Mouse (Mus musculus): ENCODE results near the gene Scube1.

Scube1 gene

DNA sequence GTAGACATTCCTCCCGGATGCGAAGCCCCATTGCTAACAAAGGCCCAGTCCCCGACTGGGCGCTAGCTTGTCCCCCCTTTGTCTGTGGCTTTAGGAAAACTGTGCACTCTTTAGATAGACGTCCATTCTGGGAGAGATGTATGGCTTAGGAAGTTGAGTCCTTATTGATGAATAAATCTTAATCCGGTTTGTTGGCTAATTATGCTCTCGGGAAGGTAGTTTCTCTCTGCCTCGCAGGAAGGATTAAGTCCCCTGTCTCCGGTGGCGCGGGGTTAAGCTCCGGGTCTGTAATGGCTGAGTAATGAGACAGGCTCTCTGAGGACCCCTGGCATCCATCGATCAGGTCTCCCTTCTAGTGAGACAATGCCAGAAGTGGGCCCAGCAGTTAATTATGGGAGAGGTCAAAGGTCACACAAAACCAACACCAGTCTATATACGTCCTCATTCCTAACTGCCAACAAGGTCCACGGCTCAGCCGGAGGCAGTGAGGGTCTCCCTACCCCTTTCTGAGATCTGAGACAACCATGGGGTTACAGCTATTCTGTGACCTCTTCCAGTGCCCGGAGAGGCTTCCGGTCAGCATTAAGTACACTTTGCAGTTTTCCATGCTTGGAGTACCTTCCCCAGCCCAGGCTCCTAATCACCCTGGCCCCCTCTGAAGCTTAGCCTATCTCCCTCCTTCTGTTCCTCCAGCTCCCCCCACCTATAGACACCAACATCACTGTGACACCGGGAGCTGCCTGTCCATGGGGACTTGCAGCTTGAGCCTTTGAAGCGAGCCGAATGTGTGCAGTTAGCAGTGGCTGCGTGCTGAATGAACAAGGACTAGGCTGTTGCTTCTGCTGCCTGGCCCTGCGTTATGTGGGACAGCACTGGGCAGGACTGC lies 14.7 kb downstream of the Scube1 start:
- DNase-seq (ENCODE audit: low spot score in 2 of 2): no peak

DNA sequence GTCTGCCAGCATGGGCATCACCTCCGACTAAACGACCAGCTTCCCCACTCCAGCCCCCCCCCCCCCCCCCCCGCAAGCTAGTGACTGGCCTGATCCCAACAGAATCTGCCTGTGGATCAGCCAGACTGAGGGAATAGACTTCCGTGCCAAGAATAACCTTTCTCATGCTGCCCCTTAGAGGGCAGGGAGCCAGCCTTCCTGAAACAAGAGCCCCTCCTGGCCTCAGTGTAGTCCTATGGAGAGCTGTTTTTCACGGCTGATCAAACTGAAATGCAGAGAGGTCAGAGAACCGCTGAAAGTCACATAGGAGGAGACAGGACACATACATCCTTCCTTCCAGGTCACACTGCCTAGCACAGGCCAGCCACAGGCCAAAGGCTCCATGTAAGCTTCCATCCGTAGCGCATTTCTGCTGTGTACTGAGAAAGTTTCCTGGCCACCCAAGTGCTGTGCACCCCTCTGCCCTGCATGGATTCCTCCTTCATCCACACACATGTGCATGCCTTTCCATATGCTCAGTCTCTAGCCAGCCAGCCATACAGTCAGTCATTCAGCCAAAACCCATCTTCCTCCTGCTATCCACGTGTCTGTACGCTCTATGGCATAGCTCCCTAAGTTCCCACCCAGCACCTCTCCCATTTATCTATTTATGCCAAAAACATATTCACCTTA lies 18.2 kb downstream of the Scube1 start:
- DNase-seq (ENCODE audit: low spot score in 2 of 2): no peak

DNA sequence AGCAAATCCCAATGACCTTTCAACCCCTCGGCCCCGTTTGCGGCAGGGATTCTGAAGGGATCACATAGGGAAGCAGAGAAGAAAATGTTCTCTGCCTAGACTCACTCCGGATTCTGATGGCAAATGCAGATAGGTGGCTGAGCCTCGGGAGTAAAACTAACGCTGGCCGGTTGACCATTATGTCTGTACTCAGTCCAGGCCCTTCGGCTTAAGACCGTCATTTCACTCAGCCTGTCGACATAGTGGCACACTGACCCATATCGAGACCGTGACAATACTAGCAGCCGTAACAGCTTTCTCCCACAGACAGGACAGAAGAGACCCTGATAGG lies 24.3 kb downstream of the Scube1 start:
- no peak for DNase-seq (ENCODE audit: low spot score in 2 of 2)

DNA sequence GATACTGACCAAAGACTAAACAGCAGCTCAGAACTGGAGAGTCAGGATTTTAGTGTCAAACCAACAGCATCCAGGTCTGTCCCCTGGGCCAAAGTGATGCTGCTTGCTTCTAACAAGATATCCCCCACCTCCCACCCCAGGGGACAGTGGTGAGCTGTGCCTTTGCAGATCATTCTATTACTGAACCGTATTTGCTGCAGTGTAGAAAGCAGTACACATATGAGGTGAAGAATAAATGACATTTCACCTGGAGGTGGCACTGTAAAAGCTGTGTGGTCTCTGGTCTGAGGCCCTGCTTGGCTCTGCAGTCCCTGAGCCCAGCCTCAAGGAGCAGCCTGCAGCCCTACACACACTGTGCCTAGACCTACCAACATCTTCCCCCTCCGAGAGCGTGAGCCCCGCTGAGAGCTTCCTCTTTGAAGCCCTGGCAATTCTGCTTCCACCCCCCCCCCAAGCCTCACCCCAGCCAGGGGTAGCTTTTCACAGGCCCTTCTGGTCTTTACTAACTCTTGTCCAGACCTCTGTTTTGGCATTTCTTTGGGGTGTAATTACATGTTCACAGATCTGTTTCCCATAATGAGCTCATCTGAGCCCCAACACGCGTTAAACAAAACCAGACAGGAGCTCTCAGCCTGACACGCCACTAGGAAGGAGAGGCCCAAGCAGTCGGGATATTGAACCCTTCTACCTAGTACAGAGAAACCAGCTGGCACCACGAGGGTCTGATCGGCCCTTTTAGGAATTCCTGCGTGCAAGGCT lies 24.8 kb downstream of the Scube1 start:
- DNase-seq (ENCODE audit: low spot score in 2 of 2): no peak

DNA sequence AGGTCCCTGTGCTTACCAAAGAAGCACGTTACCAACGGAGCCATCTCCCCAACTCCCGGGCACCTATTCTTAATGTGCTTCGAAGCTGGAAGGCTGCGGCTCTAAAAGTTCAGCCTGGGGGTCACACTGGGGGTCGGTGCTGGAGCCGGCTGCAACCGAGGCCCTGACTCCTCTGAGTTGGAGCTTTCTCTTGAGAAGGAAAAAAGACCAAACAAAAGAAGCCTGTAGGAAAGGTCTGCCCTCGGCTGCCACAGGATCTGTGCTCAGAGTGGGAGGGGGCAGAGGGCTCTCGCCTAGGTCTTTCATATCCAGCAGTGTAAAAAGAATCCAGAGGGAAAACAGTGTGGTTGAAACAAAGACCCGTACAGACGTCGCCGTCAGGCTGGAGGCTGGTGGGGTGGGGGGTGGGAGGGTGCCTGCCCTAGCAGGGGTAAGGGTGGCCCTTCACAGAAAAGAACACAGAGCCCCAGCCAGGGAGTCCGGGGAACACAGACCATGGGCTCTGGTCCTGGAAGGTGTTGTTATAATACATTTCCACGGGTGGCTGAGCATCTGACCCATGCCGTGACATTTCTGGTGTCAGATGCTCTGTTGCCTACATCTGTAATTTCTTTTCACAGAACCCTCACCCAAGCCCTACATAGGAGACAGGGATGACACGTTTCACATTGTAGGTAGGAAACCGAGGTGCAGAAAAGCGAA lies 25.5 kb downstream of the Scube1 start:
- no peak for DNase-seq (ENCODE audit: low spot score in 2 of 2)

DNA sequence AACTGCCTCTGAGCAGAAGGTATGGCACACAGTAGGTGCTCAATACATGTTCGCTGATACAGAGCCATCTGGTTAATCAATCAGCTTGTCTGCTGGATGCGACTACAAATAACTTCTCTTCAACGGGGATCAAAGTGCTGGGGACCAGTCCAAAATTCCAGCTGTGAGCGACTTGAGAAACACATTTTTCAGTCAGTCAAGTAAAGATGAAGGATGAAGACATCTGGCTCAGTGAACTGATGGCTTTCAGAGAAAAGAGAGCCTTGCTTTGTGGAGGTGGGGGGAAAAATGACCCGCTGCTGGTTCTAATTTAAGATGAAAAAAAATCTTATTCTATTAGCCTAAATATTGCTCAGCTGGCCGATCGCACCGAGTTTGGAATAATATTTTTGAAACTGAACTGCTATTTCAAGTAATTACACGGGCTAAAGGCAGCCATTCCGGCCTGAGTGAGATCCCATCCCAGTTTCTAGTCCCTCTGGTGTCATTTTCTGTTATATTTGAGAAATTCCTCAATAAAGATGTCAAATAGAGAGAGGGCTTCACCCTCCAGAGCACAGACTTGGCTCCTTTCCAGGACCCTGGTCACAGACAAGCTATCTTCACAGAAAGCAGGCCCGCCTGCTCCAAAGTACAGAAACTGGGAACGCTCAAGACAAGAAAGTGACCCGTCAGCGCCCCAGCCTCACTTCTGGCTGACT lies 28.0 kb downstream of the Scube1 start:
- DNase-seq (ENCODE audit: low spot score in 2 of 2): no peak

DNA sequence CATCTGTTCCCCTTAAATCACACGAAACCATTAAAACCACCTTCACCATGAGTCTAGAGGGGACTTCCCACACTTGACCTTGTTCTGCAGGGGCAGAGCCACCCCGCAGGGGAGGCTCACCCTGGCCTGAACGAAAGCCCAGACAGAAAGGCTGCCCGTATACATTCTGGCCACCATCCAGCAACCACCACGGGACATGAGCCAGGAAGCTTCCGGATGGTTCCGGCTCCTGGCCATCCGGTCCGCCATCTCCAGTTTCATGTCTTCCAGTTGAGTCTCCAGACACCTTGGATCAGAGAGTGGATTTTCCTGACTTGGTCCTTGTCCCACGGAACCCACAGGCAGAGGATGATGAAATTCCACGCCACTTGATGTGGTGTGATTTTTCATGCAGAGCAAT lies 29.7 kb downstream of the Scube1 start:
- DNase-seq (ENCODE audit: low spot score in 2 of 2): no peak

DNA sequence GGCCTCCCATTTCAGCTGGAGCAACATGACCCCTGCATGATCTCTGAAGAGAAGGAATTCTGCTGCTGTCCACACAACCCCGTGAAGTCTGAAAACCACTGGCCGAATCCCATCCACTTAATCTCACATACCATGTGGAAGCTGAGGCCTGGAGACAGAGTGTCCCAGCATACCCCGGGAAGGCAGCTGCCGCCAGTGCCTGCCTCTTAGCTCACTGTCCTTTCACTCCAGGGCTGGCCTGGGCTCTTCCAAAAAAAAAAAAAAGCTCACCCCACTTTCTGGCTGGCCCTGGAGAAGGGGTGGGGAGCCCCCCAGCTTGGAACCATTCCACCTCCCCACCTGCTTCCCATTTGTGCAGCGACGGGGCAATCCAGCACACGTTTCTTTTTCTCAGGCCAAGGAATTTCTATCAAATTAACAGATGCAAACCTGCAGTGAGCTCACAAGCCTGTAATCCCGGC lies 32.9 kb downstream of the Scube1 start:
- DNase-seq (ENCODE audit: low spot score in 2 of 2): no peak

DNA sequence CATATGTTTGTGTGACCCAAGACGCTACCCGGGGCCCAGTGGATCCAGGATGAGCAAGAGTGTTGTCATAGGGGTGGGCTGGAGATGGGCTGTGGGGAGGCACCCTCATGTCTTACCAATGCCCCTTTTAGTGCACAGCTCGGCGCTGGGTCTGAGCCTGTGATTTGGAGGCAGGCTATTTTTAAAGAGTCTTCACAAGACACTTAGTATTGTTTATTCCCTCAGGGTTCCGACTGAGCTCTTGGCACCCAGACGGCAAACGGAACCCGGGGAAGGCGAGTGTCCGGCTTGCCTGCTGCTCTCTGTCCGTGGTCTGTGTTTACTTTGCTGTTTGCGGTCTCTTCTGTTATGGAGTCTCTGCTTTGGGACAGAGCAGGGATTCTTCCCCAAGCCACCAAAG lies 34.9 kb downstream of the Scube1 start:
- no peak for DNase-seq (ENCODE audit: low spot score in 2 of 2)

DNA sequence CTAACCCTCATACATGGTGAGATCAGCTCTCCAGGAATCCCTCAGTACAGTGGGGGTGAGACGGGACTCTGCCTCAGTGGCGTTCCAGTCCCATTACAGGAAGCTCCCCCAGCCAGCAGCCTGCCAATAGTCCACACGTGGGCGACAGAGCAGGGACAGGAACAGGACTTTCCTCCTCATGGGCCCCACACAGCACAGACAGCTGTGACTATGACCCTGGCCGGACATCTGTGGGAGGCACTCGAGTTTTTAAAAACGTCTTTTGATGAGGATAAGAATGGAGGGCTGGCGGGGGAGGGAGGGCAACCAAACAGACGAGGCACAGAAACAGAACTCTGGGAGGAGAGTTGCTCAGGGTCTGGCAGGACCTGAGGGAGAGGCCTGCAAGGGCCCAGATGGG lies 38.2 kb downstream of the Scube1 start:
- DNase-seq (ENCODE audit: low spot score in 2 of 2): no peak

DNA sequence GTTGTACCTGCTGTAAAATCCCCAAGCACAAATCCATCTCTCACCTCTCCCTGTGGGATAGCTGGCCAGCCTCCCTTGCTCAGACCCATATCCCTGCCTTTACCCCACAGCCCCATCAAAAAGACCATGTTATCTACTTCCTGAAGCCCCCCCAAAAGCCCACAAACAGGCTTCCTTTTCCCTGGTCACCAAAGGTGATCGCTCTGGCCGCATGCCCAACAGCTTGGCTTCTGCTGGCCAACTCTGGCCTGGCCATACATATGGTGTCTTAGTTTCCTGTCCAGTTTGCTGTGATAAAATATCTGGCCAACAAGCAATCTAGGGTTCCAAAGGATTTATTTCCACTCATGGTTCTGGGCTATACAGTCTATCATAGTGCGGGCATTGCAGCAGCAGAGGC lies 38.9 kb downstream of the Scube1 start:
- DNase-seq (ENCODE audit: low spot score in 2 of 2): no peak

DNA sequence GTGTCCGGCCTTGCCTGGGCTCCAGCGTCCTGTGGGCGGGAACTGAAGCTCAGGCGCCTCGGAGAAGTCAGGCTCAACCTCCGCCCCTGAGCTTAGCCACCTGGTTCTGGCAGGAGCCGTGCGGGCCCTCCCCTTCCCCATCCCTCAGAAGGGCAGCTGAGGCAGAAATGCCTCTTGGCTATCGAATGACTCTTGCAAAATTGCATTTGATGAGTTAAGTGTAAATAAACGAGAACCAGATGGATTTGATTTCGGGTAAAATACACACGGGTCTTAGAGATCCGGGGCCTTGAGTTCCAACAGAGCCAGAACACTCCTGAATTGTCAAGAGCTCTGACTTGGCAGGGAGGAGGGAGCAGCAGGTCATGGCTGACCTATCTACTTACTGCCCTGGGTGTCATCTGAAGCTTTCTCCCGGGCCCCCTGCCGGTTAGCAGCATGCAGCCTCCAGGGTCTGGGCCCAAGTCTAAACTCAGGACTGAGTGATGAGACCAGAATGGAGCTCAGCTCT lies 41.7 kb downstream of the Scube1 start:
- DNase-seq (ENCODE audit: low spot score in 2 of 2): no peak

DNA sequence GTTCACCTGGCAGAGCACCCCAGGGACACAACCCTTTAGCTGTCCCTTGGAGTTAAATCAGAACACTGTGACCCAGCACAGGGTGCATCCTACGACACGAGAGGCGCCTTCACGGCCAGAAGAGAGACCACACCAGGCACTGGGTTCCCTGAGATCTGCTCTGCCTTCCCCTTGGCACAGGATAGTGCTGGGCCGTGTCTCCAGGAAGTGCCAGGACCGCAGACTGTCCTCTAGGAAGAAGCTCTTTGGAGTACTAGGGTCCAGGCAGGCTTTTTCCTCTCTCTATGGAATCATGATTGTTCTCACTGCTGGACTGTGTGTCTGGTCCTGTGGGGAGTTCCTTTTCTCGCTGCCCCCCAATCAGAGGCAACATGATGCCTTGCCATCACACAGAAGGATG lies 44.5 kb downstream of the Scube1 start:
- no peak for DNase-seq (ENCODE audit: low spot score in 2 of 2)

DNA sequence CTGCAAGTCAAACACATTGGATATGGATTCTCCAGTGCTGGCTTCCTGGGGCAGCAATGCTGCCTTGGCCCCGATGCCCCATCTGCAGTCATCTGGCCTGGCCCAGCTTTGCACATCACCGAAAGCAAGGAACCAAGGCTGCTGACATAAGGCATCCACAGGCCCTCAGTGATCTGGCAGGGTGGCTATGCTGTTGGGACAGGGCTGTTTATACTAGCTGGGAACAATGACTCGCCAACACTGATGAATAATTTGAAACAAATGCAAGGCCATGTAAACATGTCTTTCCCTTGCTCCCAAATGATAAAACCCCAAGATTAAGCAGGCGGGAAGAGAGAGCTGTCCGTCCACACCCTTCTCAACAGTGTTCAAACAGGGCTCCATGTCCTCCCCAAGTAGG lies 45.1 kb downstream of the Scube1 start:
- no peak for DNase-seq (ENCODE audit: low spot score in 2 of 2)

DNA sequence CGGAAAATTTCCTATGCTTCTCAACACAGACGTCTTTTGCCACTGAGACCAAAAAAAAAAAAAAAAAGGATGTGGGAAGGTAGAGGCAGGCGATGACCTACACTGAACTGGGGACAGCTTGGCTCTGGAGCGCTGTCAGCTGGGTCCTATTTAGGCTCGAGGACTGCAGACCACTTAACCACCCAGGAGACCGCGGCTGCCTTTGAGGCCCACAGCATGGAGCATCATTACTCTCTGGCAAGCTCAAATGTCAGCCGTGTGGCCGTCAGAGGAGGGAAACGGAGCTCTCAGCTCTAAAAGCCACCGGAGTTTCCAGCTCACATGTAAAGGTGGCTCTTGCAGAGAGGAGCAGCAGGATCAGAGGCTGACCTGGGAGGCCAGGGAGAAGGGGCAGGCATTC lies 46.2 kb downstream of the Scube1 start:
- DNase-seq (ENCODE audit: low spot score in 2 of 2): no peak

DNA sequence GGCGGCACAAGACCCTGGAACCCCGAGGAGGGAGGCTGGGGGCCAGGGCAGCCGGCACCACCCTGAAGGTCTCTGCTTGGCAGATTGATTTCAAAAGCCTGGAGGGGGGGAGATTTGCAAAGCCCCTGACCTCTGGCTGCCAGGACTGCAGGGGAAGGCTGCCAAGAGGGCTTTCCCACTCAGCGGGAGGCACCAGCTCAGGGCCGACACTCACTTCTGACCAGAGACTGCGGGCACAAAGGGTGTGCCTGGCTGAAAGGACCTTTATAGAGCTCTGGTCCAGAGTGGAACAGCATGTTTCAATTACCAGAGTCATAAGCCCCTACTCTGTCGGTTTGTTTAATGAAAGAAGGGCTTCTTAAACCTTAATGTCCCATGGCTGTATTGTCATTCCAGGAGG lies 46.7 kb downstream of the Scube1 start:
- DNase-seq (ENCODE audit: low spot score in 2 of 2): no peak

DNA sequence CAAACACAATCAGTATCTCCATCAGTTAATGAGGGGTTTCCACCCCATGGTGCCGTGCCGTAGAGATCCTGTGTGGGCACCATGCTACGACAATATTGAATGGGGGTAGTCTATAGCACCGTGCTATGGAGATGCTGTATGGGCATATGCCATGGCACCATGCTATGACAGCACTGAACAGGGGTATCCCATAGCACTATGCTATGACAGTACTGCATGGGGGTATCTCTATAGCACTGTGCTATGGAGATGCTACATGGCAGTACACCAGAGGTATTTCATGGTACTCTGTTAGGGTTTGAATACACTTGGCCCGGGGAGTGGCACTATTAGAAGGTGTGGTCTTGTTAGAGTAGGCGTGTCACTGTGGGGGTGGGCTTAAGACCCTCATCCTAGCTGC lies 47.7 kb downstream of the Scube1 start:
- no peak for DNase-seq (ENCODE audit: low spot score in 2 of 2)

DNA sequence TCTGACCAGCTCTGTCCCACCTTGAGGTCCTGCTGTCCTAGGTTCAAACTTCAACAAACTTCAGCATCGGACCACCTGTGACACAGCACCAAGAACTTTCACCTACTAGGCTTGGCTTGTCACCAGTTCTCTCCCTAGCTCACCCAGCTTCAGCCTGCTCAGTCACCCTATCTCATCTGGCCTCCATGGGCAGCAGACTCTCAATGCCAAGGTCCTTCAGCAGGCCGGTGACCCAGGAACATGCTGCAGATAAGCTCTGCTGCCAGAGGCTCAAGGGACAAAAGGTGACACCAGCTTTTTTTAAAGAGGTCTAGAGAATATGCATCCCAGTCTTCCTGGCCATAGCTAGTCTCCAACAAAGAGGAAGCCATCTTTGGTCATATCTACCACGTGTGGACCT lies 48.5 kb downstream of the Scube1 start:
- no peak for DNase-seq (ENCODE audit: low spot score in 2 of 2)

DNA sequence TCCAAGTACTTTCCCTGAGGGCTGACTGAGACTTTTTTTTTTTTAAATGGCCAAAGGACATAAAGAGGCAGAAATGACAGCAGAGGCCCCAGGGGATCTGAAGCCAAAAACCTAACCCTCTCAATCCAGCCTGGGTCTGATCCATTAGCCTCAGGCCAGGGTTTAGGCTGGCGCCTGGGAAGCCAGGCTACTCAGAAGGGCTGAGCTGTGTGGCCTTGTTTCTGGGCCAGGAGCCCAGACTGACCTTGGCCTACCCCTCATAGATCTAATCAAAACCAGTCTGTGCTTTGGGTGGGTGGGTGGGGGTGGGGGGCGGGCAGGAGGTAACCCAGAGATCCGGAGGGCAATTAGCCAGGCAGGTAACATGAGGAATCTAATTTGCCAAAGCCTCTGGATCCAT lies 51.2 kb downstream of the Scube1 start:
- no peak for DNase-seq (ENCODE audit: low spot score in 2 of 2)

DNA sequence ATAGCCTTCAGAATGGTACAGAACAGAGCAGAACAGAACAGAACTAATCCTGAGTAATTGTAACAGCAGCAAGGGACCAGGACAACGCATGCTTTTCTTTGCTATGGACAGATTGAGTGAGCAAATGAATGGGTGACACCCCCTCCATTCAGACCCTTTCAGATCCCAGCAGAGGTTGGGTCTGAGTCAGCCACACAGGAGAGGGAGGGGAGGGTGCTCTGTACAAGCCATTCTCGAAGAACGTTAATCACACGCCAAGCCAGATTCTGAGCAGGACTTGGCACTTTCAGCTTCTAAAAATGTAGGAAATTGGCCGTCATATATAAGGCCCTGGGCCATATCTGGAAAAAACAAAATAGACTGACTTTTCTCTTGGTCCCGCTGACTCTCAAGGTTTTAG lies 57.3 kb downstream of the Scube1 start:
- DNase-seq (ENCODE audit: low spot score in 2 of 2): no peak

DNA sequence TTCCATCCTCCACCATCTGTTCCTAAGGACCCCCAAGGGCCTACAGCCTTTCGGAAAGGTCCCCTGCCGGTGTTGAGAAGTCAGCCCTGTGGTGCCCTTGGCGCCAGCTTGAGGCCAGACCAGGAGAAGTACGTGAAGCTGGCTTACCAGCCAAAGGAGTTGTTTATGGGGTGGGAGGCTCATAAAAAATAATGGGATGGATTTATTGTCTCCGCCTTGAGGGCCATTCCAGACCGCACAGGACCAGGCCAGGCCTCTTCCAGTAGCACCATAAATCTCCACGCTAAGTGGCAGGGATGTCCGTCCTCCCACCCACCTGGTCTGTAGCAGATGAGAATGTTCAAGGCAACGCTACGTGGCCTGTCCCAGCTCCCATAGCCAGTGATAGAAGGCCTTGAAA lies 58.4 kb downstream of the Scube1 start:
- DNase-seq (ENCODE audit: low spot score in 2 of 2): no peak
